Mouse (Mus musculus): Measurements from ENCODE around the gene Ube2s. TPM values are rescaled to one million over a fixed set of nuclear protein-coding genes. Genes with fewer than 3 reads are reported as not detected.
"Not testable (repeated sequence)": the region's sequence is repeated elsewhere in the genome, so short reads cannot be mapped to it uniquely, and the experiment has no call there.

The Ube2s gene
- polyA plus RNA-seq, 1 experiment from 2014 or later: 342 TPM

GRCm38 (mm10) chr7:4811842-4812302 lies 518 bp downstream of the Ube2s start:
- peak overlapping the region; percentile 99 for H3K9ac ChIP-seq (ENCODE audit: low read length)
- H3K4me3 ChIP-seq (ENCODE audit: low read length): peak overlapping the region; percentile 99
- peak; percentile 15; the same call in 1 of the 2 replicates for ATAC-seq (replicated peaks; ENCODE audit: extremely low read depth, insufficient read depth, low FRiP score)
- peaks cover 30% of the 10 kb centered on the region for H3K36me3 ChIP-seq (ENCODE audit: control insufficient read depth, insufficient read depth)
- no peaks in the 10 kb centered on the region for H3K27me3 ChIP-seq (ENCODE audit: control insufficient read depth, insufficient read depth, low read length)
- peaks cover 28% of the 10 kb centered on the region for H3K4me1 ChIP-seq (ENCODE audit: control insufficient read depth, insufficient read depth, low read length)
- H3K9me3 ChIP-seq (replicated peaks; ENCODE audit: control insufficient read depth, low read length): no peaks in the 10 kb centered on the region
- 1% methylated on average over 25 of the region's 36 CpGs for WGBS
- H3K4me2 ChIP-seq (ENCODE audit: low read depth, low read length): peak overlapping the region; percentile 85
- H3K27ac ChIP-seq (ENCODE audit: low read length): peak overlapping the region; percentile 98

- H3K27ac ChIP-seq (ENCODE audit: low read length); H3K27me3 ChIP-seq (ENCODE audit: control insufficient read depth, insufficient read depth, low read length); H3K9me3 ChIP-seq (replicated peaks; ENCODE audit: control insufficient read depth, low read length); ATAC-seq (replicated peaks; ENCODE audit: extremely low read depth, insufficient read depth, low FRiP score): not testable (repeated sequence)
- Histone ChIP-seq H3K4me1 (ENCODE audit: control insufficient read depth, insufficient read depth, low read length) (peaks cover 28% of the 10 kb centered on the region), H3K36me3 (ENCODE audit: control insufficient read depth, insufficient read depth) (peaks cover 37% of the 10 kb centered on the region), H3K4me3 (ENCODE audit: low read length) (peak overlapping the region; percentile 99), H3K4me2 (ENCODE audit: low read depth, low read length) (peak overlapping the region; percentile 85), H3K9ac (ENCODE audit: low read length) (peak overlapping the region; percentile 99)
- WGBS: 26% methylated on average over 10 of the region's 10 CpGs
Measured at GRCm38 (mm10) chr7:4811131-4811530, 1.3 kb downstream of the Ube2s start.

DNA sequence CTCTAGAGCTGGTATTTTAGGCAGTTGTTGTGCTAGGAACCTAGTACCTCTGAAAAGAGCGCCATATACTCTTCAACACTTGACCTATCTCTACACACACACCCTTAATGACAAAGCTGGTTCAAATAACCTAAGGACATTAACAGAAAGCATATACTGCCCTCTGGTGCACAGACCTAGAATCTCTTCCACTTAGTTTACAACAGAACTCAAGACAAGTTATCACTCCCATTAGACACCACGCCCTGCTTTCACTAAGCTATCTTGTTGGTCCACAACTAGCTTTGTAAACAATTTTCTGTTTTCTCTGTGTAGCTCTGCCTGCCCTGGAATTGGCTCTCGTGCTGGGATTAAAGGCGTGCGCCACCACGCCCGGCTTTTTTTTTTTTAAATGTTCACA lies 5.7 kb downstream of the Ube2s start:
- no peak overlapping the region for H3K9ac ChIP-seq (ENCODE audit: low read length)
- H3K27ac ChIP-seq (ENCODE audit: low read length): no peak overlapping the region
- no peaks in the 10 kb centered on the region for H3K27me3 ChIP-seq (ENCODE audit: control insufficient read depth, insufficient read depth, low read length)
- H3K9me3 ChIP-seq (replicated peaks; ENCODE audit: control insufficient read depth, low read length): no peaks in the 10 kb centered on the region
- no peak overlapping the region for H3K4me2 ChIP-seq (ENCODE audit: low read depth, low read length)
- no peak for ATAC-seq (replicated peaks; ENCODE audit: extremely low read depth, insufficient read depth, low FRiP score)
- no peak overlapping the region for H3K4me3 ChIP-seq (ENCODE audit: low read length)
- WGBS: 87% methylated on average over 7 of the region's 7 CpGs
- H3K4me1 ChIP-seq (ENCODE audit: control insufficient read depth, insufficient read depth, low read length): peaks cover 23% of the 10 kb centered on the region
- H3K36me3 ChIP-seq (ENCODE audit: control insufficient read depth, insufficient read depth): peaks cover 47% of the 10 kb centered on the region

- Histone ChIP-seq H3K36me3 (ENCODE audit: control insufficient read depth, insufficient read depth) (peaks cover 24% of the 10 kb centered on the region), H3K27me3 (ENCODE audit: control insufficient read depth, insufficient read depth, low read length) (no peaks in the 10 kb centered on the region), H3K4me3 (ENCODE audit: low read length) (no peak overlapping the region), H3K4me2 (ENCODE audit: low read depth, low read length) (no peak overlapping the region), H3K27ac (ENCODE audit: low read length) (no peak overlapping the region), H3K4me1 (ENCODE audit: control insufficient read depth, insufficient read depth, low read length) (no peaks in the 10 kb centered on the region), H3K9me3 (replicated peaks; ENCODE audit: control insufficient read depth, low read length) (no peaks in the 10 kb centered on the region), H3K9ac (ENCODE audit: low read length) (no peak overlapping the region)
- no peak for ATAC-seq (replicated peaks; ENCODE audit: extremely low read depth, insufficient read depth, low FRiP score)
Measured at GRCm38 (mm10) chr7:4802247-4802646, 10.1 kb downstream of the Ube2s start.

GRCm38 (mm10) chr7:4795767-4796433 lies 16.5 kb downstream of the Ube2s start:
- Histone ChIP-seq H3K4me3 (ENCODE audit: low read length) (no peak overlapping the region), H3K36me3 (ENCODE audit: control insufficient read depth, insufficient read depth) (peaks cover 33% of the 10 kb centered on the region), H3K9ac (ENCODE audit: low read length) (no peak overlapping the region), H3K9me3 (replicated peaks; ENCODE audit: control insufficient read depth, low read length) (no peaks in the 10 kb centered on the region), H3K27me3 (ENCODE audit: control insufficient read depth, insufficient read depth, low read length) (no peaks in the 10 kb centered on the region), H3K27ac (ENCODE audit: low read length) (0 out of 2 replicates have a peak overlapping the region, but pooled peaks have one; percentile 21), H3K4me1 (ENCODE audit: control insufficient read depth, insufficient read depth, low read length) (peaks cover 9% of the 10 kb centered on the region; the same call in 1 of the 2 replicates), H3K4me2 (ENCODE audit: low read depth, low read length) (no peak overlapping the region)
- WGBS: 67% methylated on average over 7 of the region's 7 CpGs
- ATAC-seq (replicated peaks; ENCODE audit: extremely low read depth, insufficient read depth, low FRiP score): no peak

- Histone ChIP-seq H3K9ac (ENCODE audit: low read length) (no peak overlapping the region), H3K9me3 (replicated peaks; ENCODE audit: control insufficient read depth, low read length) (no peaks in the 10 kb centered on the region), H3K4me1 (ENCODE audit: control insufficient read depth, insufficient read depth, low read length) (peaks cover 9% of the 10 kb centered on the region; the same call in 1 of the 2 replicates), H3K4me3 (ENCODE audit: low read length) (no peak overlapping the region), H3K36me3 (ENCODE audit: control insufficient read depth, insufficient read depth) (peaks cover 33% of the 10 kb centered on the region), H3K27ac (ENCODE audit: low read length) (no peak overlapping the region), H3K4me2 (ENCODE audit: low read depth, low read length) (no peak overlapping the region), H3K27me3 (ENCODE audit: control insufficient read depth, insufficient read depth, low read length) (no peaks in the 10 kb centered on the region)
- WGBS: 68% methylated on average over 3 of the region's 3 CpGs
- no peak for ATAC-seq (replicated peaks; ENCODE audit: extremely low read depth, insufficient read depth, low FRiP score)
Measured at GRCm38 (mm10) chr7:4794631-4795168, 17.7 kb downstream of the Ube2s start.

DNA sequence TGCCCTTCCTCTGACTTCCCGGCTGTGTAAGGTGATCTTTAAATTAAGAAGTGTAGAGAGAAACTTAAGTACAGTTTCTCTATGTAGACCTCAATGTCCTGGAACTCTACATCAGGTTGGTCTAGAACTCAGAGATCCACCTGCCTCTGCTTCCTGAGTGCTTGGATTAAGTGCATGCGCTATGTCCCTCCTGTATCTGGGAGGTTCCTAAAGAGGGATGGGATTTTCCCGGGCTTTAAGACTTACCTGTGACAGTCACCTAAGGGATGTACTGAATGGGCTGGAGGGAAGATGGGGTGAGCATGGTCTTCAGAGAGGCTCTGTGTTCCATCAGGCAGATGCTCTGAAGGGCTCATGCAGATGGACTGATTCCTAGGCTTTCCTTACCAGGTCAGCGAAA lies 18.7 kb downstream of the Ube2s start:
- Histone ChIP-seq H3K9me3 (replicated peaks; ENCODE audit: control insufficient read depth, low read length) (no peaks in the 10 kb centered on the region), H3K9ac (ENCODE audit: low read length) (peak overlapping the region; percentile 99), H3K4me2 (ENCODE audit: low read depth, low read length) (peak overlapping the region; percentile 69), H3K27ac (ENCODE audit: low read length) (no peak overlapping the region), H3K27me3 (ENCODE audit: control insufficient read depth, insufficient read depth, low read length) (no peaks in the 10 kb centered on the region), H3K4me3 (ENCODE audit: low read length) (peak overlapping the region; percentile 97), H3K4me1 (ENCODE audit: control insufficient read depth, insufficient read depth, low read length) (peaks cover 12% of the 10 kb centered on the region), H3K36me3 (ENCODE audit: control insufficient read depth, insufficient read depth) (peaks cover 33% of the 10 kb centered on the region)
- WGBS: 28% methylated on average over 4 of the region's 4 CpGs
- no peak for ATAC-seq (replicated peaks; ENCODE audit: extremely low read depth, insufficient read depth, low FRiP score)

GRCm38 (mm10) chr7:4793248-4793647 lies 19.1 kb downstream of the Ube2s start:
- H3K27me3 ChIP-seq (ENCODE audit: control insufficient read depth, insufficient read depth, low read length); H3K9me3 ChIP-seq (replicated peaks; ENCODE audit: control insufficient read depth, low read length): not testable (repeated sequence)
- under 1% methylated on average over 31 of the region's 31 CpGs for WGBS
- peak overlapping the region; percentile 69 for H3K4me2 ChIP-seq (ENCODE audit: low read depth, low read length)
- H3K9ac ChIP-seq (ENCODE audit: low read length): peak overlapping the region; percentile 99
- H3K4me3 ChIP-seq (ENCODE audit: low read length): peak overlapping the region; percentile 97
- H3K36me3 ChIP-seq (ENCODE audit: control insufficient read depth, insufficient read depth): peaks cover 33% of the 10 kb centered on the region
- H3K4me1 ChIP-seq (ENCODE audit: control insufficient read depth, insufficient read depth, low read length): peaks cover 17% of the 10 kb centered on the region
- peak overlapping the region; percentile 88 for H3K27ac ChIP-seq (ENCODE audit: low read length)
- ATAC-seq (replicated peaks; ENCODE audit: extremely low read depth, insufficient read depth, low FRiP score): peak; percentile 3; the same call in 1 of the 2 replicates

All from heart, embryonic 16.5 days (tissue).